Mouse (Mus musculus): ENCODE results near the gene Prkag2. TPM values are rescaled to one million over a fixed set of nuclear protein-coding genes. Genes with fewer than 3 reads are reported as not detected.

Gene Prkag2
- polyA plus RNA-seq, 1 experiment from 2014 or later = 54.1 TPM

GRCm38 (mm10) chr5:24985434-24986176 lies 114.8 kb downstream of the Prkag2 start:
- Histone ChIP-seq H3K27ac (ENCODE audit: low read length) (no peak overlapping the region), H3K36me3 (ENCODE audit: control insufficient read depth, insufficient read depth, low read length) (no peaks in the 10 kb centered on the region), H3K27me3 (replicated peaks; ENCODE audit: control insufficient read depth, insufficient read depth, low read length) (no peaks in the 10 kb centered on the region), H3K4me1 (ENCODE audit: control insufficient read depth, insufficient read depth, low read length) (peaks cover 26% of the 10 kb centered on the region), H3K4me3 (ENCODE audit: low read length) (no peak overlapping the region), H3K9ac (ENCODE audit: low read depth, low read length) (no peak overlapping the region), H3K4me2 (ENCODE audit: low read depth, low read length) (no peak overlapping the region), H3K9me3 (ENCODE audit: control insufficient read depth, low read length) (no peaks in the 10 kb centered on the region)
- ATAC-seq = no peak
- WGBS = 56% methylated on average over 11 of the region's 11 CpGs

DNA sequence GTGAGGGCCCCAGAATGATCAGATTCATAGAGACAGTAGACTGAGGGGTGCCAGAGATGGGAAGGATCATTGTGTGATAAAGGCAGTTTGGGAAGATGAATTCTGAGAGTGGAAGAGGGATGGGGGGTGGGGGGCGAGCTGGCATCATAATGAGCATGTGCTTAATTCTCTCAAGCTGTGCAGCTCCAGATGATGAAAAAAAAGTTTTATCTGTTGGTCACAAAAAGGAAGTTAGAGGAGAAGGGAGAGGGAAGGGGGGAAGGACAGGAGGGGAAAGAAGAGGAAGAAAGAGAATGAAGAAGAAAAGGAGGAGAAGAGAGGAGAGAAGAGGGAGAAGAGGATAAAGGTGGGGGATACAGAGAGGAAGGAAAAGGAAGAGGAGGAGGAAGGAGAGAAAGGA lies 116.3 kb downstream of the Prkag2 start:
- H3K27ac ChIP-seq (ENCODE audit: low read length) = no peak overlapping the region
- no peak overlapping the region for H3K4me3 ChIP-seq (ENCODE audit: low read length)
- WGBS = 59% methylated on average over 1 of the region's 1 CpGs
- H3K36me3 ChIP-seq (ENCODE audit: control insufficient read depth, insufficient read depth, low read length) = no peaks in the 10 kb centered on the region
- H3K27me3 ChIP-seq (replicated peaks; ENCODE audit: control insufficient read depth, insufficient read depth, low read length) = no peaks in the 10 kb centered on the region
- ATAC-seq = no peak
- H3K4me2 ChIP-seq (ENCODE audit: low read depth, low read length) = no peak overlapping the region
- peaks cover 23% of the 10 kb centered on the region for H3K4me1 ChIP-seq (ENCODE audit: control insufficient read depth, insufficient read depth, low read length)
- no peak overlapping the region for H3K9ac ChIP-seq (ENCODE audit: low read depth, low read length)
- no peaks in the 10 kb centered on the region for H3K9me3 ChIP-seq (ENCODE audit: control insufficient read depth, low read length)

DNA sequence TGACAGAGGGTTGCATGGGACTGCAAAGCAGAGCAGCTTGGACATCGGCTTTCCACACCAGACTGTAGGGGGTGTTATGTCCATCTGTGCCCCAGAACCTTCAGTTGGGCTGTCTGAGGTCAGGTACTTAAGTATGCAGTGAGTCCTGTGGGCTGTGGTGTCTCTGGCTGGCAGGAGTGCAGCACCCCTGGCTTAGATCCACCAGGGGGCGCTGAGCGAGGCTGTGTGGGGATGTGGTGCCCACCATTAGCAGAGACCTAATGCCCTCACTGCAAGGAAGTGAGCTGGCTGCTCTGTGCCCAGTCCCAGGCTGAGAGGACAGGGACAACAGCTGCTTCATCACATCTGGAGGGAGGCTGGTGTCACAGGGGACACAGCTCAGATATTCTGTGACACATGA lies 116.9 kb downstream of the Prkag2 start:
- no peak overlapping the region for H3K27ac ChIP-seq (ENCODE audit: low read length)
- H3K9me3 ChIP-seq (ENCODE audit: control insufficient read depth, low read length) = no peaks in the 10 kb centered on the region
- WGBS = 13% methylated on average over 3 of the region's 3 CpGs
- no peaks in the 10 kb centered on the region for H3K36me3 ChIP-seq (ENCODE audit: control insufficient read depth, insufficient read depth, low read length)
- ATAC-seq = no peak
- no peak overlapping the region for H3K9ac ChIP-seq (ENCODE audit: low read depth, low read length)
- H3K27me3 ChIP-seq (replicated peaks; ENCODE audit: control insufficient read depth, insufficient read depth, low read length) = no peaks in the 10 kb centered on the region
- no peak overlapping the region for H3K4me3 ChIP-seq (ENCODE audit: low read length)
- no peak overlapping the region for H3K4me2 ChIP-seq (ENCODE audit: low read depth, low read length)
- H3K4me1 ChIP-seq (ENCODE audit: control insufficient read depth, insufficient read depth, low read length) = peaks cover 29% of the 10 kb centered on the region

GRCm38 (mm10) chr5:24982258-24982657 lies 118.2 kb downstream of the Prkag2 start:
- Histone ChIP-seq H3K36me3 (ENCODE audit: control insufficient read depth, insufficient read depth, low read length) (no peaks in the 10 kb centered on the region), H3K9me3 (ENCODE audit: control insufficient read depth, low read length) (no peaks in the 10 kb centered on the region), H3K27ac (ENCODE audit: low read length) (peak overlapping the region; percentile 25; the same call in 1 of the 2 replicates), H3K4me3 (ENCODE audit: low read length) (no peak overlapping the region), H3K4me1 (ENCODE audit: control insufficient read depth, insufficient read depth, low read length) (peaks cover 33% of the 10 kb centered on the region), H3K27me3 (replicated peaks; ENCODE audit: control insufficient read depth, insufficient read depth, low read length) (no peaks in the 10 kb centered on the region), H3K4me2 (ENCODE audit: low read depth, low read length) (no peak overlapping the region), H3K9ac (ENCODE audit: low read depth, low read length) (no peak overlapping the region)
- WGBS = 72% methylated on average over 3 of the region's 3 CpGs
- ATAC-seq = no peak

GRCm38 (mm10) chr5:24981765-24982164 lies 118.7 kb downstream of the Prkag2 start:
- ATAC-seq = no peak

GRCm38 (mm10) chr5:24979968-24980345 lies 120.5 kb downstream of the Prkag2 start:
- H3K27ac ChIP-seq (ENCODE audit: low read length) = peak overlapping the region; percentile 94
- H3K27me3 ChIP-seq (replicated peaks; ENCODE audit: control insufficient read depth, insufficient read depth, low read length) = no peaks in the 10 kb centered on the region
- no peak overlapping the region for H3K4me2 ChIP-seq (ENCODE audit: low read depth, low read length)
- H3K36me3 ChIP-seq (ENCODE audit: control insufficient read depth, insufficient read depth, low read length) = no peaks in the 10 kb centered on the region
- ATAC-seq = peak; percentile 18; the same call in 1 of the 2 replicates
- WGBS = 46% methylated on average over 10 of the region's 10 CpGs
- H3K4me3 ChIP-seq (ENCODE audit: low read length) = no peak overlapping the region
- H3K9ac ChIP-seq (ENCODE audit: low read depth, low read length) = no peak overlapping the region
- H3K9me3 ChIP-seq (ENCODE audit: control insufficient read depth, low read length) = no peaks in the 10 kb centered on the region
- H3K4me1 ChIP-seq (ENCODE audit: control insufficient read depth, insufficient read depth, low read length) = peaks cover 38% of the 10 kb centered on the region

More at GRCm38 (mm10) chr5:24981765-24982164, 118.7 kb downstream of the Prkag2 start:
- H3K9me3 ChIP-seq (ENCODE audit: control insufficient read depth, low read length) = no peaks in the 10 kb centered on the region
- H3K4me1 ChIP-seq (ENCODE audit: control insufficient read depth, insufficient read depth, low read length) = peaks cover 37% of the 10 kb centered on the region
- H3K36me3 ChIP-seq (ENCODE audit: control insufficient read depth, insufficient read depth, low read length) = no peaks in the 10 kb centered on the region
- no peak overlapping the region for H3K9ac ChIP-seq (ENCODE audit: low read depth, low read length)
- no peak overlapping the region for H3K4me2 ChIP-seq (ENCODE audit: low read depth, low read length)
- H3K4me3 ChIP-seq (ENCODE audit: low read length) = no peak overlapping the region
- 80% methylated on average over 6 of the region's 6 CpGs for WGBS
- peak overlapping the region; percentile 21; the same call in 1 of the 2 replicates for H3K27ac ChIP-seq (ENCODE audit: low read length)
- H3K27me3 ChIP-seq (replicated peaks; ENCODE audit: control insufficient read depth, insufficient read depth, low read length) = no peaks in the 10 kb centered on the region

DNA sequence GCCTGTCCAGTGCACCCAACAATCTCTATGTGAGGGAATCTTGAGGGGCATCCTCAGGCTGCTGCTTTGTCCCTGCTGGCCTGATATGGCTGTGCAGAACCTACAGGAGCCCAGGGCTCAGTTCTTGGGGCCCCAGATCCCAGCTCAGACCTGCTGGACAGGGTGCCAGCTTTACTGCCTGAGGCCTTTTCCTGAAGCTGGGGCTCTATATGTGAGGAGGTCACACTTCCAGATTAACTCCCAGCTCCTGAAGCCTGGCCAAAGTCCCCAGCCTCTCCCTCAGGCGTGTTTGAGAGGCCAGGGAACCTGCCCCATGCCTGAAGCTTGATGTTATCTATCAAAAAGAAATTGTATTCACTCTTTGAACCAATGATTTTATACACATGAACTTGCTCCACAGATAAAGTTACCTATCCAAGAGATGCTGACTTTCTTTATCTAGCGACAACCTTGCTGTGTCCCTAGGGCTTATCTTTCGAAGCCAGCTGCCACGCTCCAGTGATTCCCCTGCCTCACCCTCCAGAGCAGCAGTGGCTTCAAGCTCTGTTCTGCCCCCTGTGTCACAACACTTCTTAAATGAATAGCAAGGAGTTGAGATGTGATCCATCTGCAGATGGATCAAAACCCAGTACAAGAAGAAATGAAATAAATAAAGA lies 121.0 kb downstream of the Prkag2 start:
- Histone ChIP-seq H3K4me2 (ENCODE audit: low read depth, low read length) (no peak overlapping the region), H3K9me3 (ENCODE audit: control insufficient read depth, low read length) (no peaks in the 10 kb centered on the region), H3K27me3 (replicated peaks; ENCODE audit: control insufficient read depth, insufficient read depth, low read length) (no peaks in the 10 kb centered on the region), H3K4me1 (ENCODE audit: control insufficient read depth, insufficient read depth, low read length) (peaks cover 38% of the 10 kb centered on the region), H3K27ac (ENCODE audit: low read length) (peak overlapping the region; percentile 94), H3K4me3 (ENCODE audit: low read length) (no peak overlapping the region), H3K36me3 (ENCODE audit: control insufficient read depth, insufficient read depth, low read length) (no peaks in the 10 kb centered on the region), H3K9ac (ENCODE audit: low read depth, low read length) (peak overlapping the region; percentile 53)
- WGBS = 39% methylated on average over 4 of the region's 4 CpGs
- ATAC-seq = peak; percentile 88

GRCm38 (mm10) chr5:24976907-24977306 lies 123.5 kb downstream of the Prkag2 start:
- no peak for ATAC-seq
- Histone ChIP-seq H3K4me2 (ENCODE audit: low read depth, low read length) (no peak overlapping the region), H3K36me3 (ENCODE audit: control insufficient read depth, insufficient read depth, low read length) (no peaks in the 10 kb centered on the region), H3K4me1 (ENCODE audit: control insufficient read depth, insufficient read depth, low read length) (peaks cover 34% of the 10 kb centered on the region), H3K27me3 (replicated peaks; ENCODE audit: control insufficient read depth, insufficient read depth, low read length) (no peaks in the 10 kb centered on the region), H3K9me3 (ENCODE audit: control insufficient read depth, low read length) (no peaks in the 10 kb centered on the region), H3K9ac (ENCODE audit: low read depth, low read length) (no peak overlapping the region), H3K4me3 (ENCODE audit: low read length) (no peak overlapping the region), H3K27ac (ENCODE audit: low read length) (peak overlapping the region; percentile 66; the same call in 1 of the 2 replicates)
- 62% methylated on average over 3 of the region's 3 CpGs for WGBS

- H3K4me2 ChIP-seq (ENCODE audit: low read depth, low read length) = no peak overlapping the region
- peaks cover 30% of the 10 kb centered on the region for H3K4me1 ChIP-seq (ENCODE audit: control insufficient read depth, insufficient read depth, low read length)
- no peaks in the 10 kb centered on the region for H3K27me3 ChIP-seq (replicated peaks; ENCODE audit: control insufficient read depth, insufficient read depth, low read length)
- no peak overlapping the region for H3K9ac ChIP-seq (ENCODE audit: low read depth, low read length)
- peak overlapping the region; percentile 66 for H3K27ac ChIP-seq (ENCODE audit: low read length)
- WGBS = 71% methylated on average over 12 of the region's 12 CpGs
- H3K9me3 ChIP-seq (ENCODE audit: control insufficient read depth, low read length) = no peaks in the 10 kb centered on the region
- no peak for ATAC-seq
- H3K36me3 ChIP-seq (ENCODE audit: control insufficient read depth, insufficient read depth, low read length) = no peaks in the 10 kb centered on the region
- no peak overlapping the region for H3K4me3 ChIP-seq (ENCODE audit: low read length)
Measured at GRCm38 (mm10) chr5:24976236-24976635, 124.2 kb downstream of the Prkag2 start.

All from intestine, embryonic 16.5 days (tissue).